Mouse (Mus musculus): Measurements from ENCODE around the gene Ugt1a6a. TPM values are rescaled to one million over a fixed set of nuclear protein-coding genes. Genes with fewer than 3 reads are reported as not detected.
A peak's percentile ranks its signal among the peaks of the same experiment; 100 is the strongest.

Gene Ugt1a6a
- polyA plus RNA-seq, 1 experiment from 2014 or later = 3.7 TPM

DNA sequence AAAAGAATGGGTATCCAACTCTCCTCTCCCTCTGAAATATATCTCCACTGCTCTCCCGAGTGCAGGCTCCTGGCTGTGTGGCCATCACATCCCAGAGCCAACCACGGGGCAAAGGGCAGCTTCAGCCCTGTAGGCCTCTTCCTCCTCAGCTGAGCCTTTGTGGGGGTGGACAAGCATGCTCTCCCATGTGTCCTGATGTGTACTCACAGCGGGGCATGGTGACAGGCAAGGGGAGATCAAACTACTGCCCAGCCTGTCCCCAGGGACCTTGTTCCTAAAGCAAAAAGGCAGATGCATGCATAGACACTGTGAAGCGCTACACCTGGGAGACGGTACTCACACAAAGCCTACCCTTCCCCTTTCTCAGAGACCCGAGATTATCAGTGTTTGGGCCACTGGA, 125.5 kb downstream of the Ugt1a6a start:
- H3K9me3 ChIP-seq = peaks cover 16% of the 10 kb centered on the region
- no peak overlapping the region for H3K9ac ChIP-seq
- no peak overlapping the region for H3K4me3 ChIP-seq
- H3K4me1 ChIP-seq (replicated peaks) = no peaks in the 10 kb centered on the region
- H3K27ac ChIP-seq (replicated peaks) = no peak overlapping the region
- peaks cover 37% of the 10 kb centered on the region for H3K36me3 ChIP-seq
- 0 out of 2 replicates have a peak, but pooled peaks have one; percentile 9 for ATAC-seq (ENCODE audit: low FRiP score, low read depth)
- no peaks in the 10 kb centered on the region for H3K27me3 ChIP-seq
- WGBS = 81% methylated on average over 6 of the region's 6 CpGs
- no peak overlapping the region for H3K4me2 ChIP-seq

- no peak overlapping the region for H3K4me3 ChIP-seq
- 82% methylated on average over 10 of the region's 10 CpGs for WGBS
These were observed 126.2 kb downstream of the Ugt1a6a start for GRCm38 (mm10) chr1:88260604-88261377.

GRCm38 (mm10) chr1:88261706-88262105, 127.1 kb downstream of the Ugt1a6a start:
- Histone ChIP-seq H3K27ac (replicated peaks) (no peak overlapping the region), H3K27me3 (no peaks in the 10 kb centered on the region), H3K4me1 (replicated peaks) (no peaks in the 10 kb centered on the region), H3K4me2 (no peak overlapping the region), H3K9me3 (0 out of 2 replicates have a peak, but pooled peaks cover 4% of the 10 kb centered on the region), H3K4me3 (no peak overlapping the region), H3K9ac (no peak overlapping the region), H3K36me3 (peaks cover 53% of the 10 kb centered on the region)
- no peak for ATAC-seq (ENCODE audit: low FRiP score, low read depth)
- 89% methylated on average over 7 of the region's 7 CpGs for WGBS

More at GRCm38 (mm10) chr1:88260604-88261377, 126.2 kb downstream of the Ugt1a6a start:
- Histone ChIP-seq H3K4me1 (replicated peaks) (no peaks in the 10 kb centered on the region), H3K27me3 (no peaks in the 10 kb centered on the region), H3K9me3 (peaks cover 11% of the 10 kb centered on the region; the same call in 1 of the 2 replicates), H3K9ac (no peak overlapping the region), H3K27ac (replicated peaks) (no peak overlapping the region), H3K4me2 (no peak overlapping the region), H3K36me3 (peaks cover 44% of the 10 kb centered on the region)
- ATAC-seq (ENCODE audit: low FRiP score, low read depth) = no peak

GRCm38 (mm10) chr1:88262255-88262654, 127.6 kb downstream of the Ugt1a6a start:
- Histone ChIP-seq H3K4me2 (no peak overlapping the region), H3K27ac (replicated peaks) (no peak overlapping the region), H3K36me3 (peaks cover 59% of the 10 kb centered on the region), H3K4me1 (replicated peaks) (no peaks in the 10 kb centered on the region), H3K9ac (no peak overlapping the region), H3K27me3 (no peaks in the 10 kb centered on the region), H3K9me3 (no peaks in the 10 kb centered on the region), H3K4me3 (no peak overlapping the region)
- no peak for ATAC-seq (ENCODE audit: low FRiP score, low read depth)
- WGBS = 78% methylated on average over 4 of the region's 4 CpGs

DNA sequence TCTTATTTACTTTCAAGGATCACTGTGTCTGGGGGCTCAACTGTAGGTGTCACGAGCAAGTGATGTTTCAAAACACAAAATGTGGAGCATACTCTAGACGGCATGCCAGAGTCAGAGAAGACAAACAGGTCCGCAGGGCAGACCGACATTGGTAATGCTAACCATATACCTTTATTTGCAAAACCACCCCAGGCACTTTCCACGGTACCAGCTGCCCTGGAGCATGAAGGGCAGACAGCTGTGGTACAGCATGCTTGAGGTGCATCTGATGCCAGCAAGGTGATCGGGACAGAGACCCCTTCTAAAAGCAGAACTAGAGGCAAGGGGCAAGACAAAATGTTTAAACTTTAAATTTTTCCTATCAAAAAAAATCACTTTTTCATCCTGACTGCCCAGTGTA, 128.4 kb downstream of the Ugt1a6a start:
- no peak overlapping the region for H3K27ac ChIP-seq (replicated peaks)
- peaks cover 66% of the 10 kb centered on the region for H3K36me3 ChIP-seq
- no peaks in the 10 kb centered on the region for H3K27me3 ChIP-seq
- H3K9me3 ChIP-seq = no peaks in the 10 kb centered on the region
- no peaks in the 10 kb centered on the region for H3K4me1 ChIP-seq (replicated peaks)
- H3K4me3 ChIP-seq = no peak overlapping the region
- no peak overlapping the region for H3K9ac ChIP-seq
- no peak for ATAC-seq (ENCODE audit: low FRiP score, low read depth)
- WGBS = 75% methylated on average over 6 of the region's 6 CpGs
- H3K4me2 ChIP-seq = no peak overlapping the region

DNA sequence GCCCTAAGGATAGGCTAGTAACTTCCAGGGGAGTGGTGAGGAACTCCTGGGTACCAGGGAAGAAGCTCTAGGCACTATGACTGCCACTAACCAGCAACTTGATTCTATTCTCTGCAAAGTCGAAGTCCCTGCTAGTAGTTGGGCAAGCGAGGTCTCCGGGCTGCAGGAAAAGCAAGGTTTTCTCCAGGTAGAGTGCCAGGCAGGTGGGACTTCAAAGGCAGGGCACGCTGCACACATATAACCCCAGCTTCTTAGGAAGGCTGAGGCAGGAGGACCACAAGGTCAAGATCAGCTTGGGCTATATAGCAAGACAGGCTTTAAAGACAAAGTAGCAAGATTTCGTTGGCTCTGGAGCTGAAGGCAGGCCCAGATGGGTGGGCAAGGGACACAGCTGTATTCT, 129.2 kb downstream of the Ugt1a6a start:
- ATAC-seq (ENCODE audit: low FRiP score, low read depth) = no peak
- H3K27ac ChIP-seq (replicated peaks) = no peak overlapping the region
- no peaks in the 10 kb centered on the region for H3K4me1 ChIP-seq (replicated peaks)
- H3K9me3 ChIP-seq = no peaks in the 10 kb centered on the region
- 92% methylated on average over 5 of the region's 5 CpGs for WGBS
- H3K27me3 ChIP-seq = no peaks in the 10 kb centered on the region
- no peak overlapping the region for H3K9ac ChIP-seq
- peaks cover 74% of the 10 kb centered on the region for H3K36me3 ChIP-seq
- H3K4me3 ChIP-seq = no peak overlapping the region
- H3K4me2 ChIP-seq = no peak overlapping the region

DNA sequence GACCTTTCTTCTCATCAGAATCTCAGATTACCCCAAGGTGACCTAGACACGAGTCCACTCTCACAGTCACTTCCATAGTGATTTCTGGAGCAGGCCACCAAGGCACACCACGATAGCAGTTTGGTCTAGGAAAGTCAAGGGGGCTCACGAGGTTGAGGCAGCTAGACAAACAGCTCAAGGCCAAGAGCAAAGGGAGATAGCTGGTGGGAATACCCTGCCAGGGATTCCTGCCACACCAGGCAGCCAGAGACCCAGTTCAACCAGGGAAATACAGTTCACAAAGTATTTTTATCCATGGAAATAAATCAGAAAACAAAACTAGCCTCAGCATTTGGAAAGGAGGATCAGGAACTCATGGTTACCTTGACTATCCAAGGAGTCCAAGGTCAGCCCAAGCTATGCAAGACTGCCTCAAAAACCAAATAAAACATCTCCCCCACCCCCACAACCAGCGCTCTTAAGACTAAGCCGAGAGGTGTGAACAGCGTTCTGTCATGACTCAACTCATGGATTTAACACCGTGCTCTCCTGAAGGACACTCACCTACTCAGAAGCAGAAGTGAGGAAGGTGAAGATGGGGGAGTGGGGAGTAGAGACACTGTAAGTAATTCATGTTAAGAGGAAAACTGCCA, 129.7 kb downstream of the Ugt1a6a start:
- Histone ChIP-seq H3K27me3 (no peaks in the 10 kb centered on the region), H3K9me3 (no peaks in the 10 kb centered on the region), H3K36me3 (peaks cover 80% of the 10 kb centered on the region), H3K9ac (no peak overlapping the region), H3K4me2 (no peak overlapping the region), H3K4me1 (replicated peaks) (no peaks in the 10 kb centered on the region), H3K27ac (replicated peaks) (no peak overlapping the region), H3K4me3 (no peak overlapping the region)
- no peak for ATAC-seq (ENCODE audit: low FRiP score, low read depth)
- WGBS = 91% methylated on average over 7 of the region's 7 CpGs

- WGBS = 76% methylated on average over 4 of the region's 4 CpGs
These were observed 130.2 kb downstream of the Ugt1a6a start for GRCm38 (mm10) chr1:88264869-88265240.

DNA sequence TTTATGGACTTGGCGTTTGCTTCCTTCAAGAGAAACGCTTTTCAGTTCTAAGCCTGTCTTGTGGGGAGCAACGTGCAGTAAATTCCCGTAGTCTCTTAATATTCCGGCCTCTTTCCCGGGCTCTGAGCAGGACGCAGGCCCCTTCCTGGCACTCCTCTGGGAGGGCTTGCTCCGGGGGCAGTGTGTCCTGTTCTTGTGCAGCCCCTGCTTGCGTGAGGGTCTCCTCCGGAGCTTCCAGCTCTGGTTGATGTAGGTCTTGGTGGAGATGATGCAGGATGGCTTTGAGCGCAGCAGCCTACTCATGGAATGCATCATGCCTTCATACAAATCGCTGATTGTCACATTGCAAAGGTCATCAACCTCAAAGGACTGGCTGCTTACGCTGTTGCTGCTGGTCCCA, 131.5 kb downstream of the Ugt1a6a start:
- Histone ChIP-seq H3K27me3 (no peaks in the 10 kb centered on the region), H3K9me3 (no peaks in the 10 kb centered on the region), H3K4me3 (no peak overlapping the region), H3K9ac (no peak overlapping the region), H3K27ac (replicated peaks) (no peak overlapping the region), H3K36me3 (peaks cover 82% of the 10 kb centered on the region), H3K4me1 (replicated peaks) (no peaks in the 10 kb centered on the region), H3K4me2 (no peak overlapping the region)
- WGBS = 88% methylated on average over 13 of the region's 13 CpGs
- no peak for ATAC-seq (ENCODE audit: low FRiP score, low read depth)

More at GRCm38 (mm10) chr1:88264869-88265240, 130.2 kb downstream of the Ugt1a6a start:
- H3K9me3 ChIP-seq = no peaks in the 10 kb centered on the region
- peaks cover 85% of the 10 kb centered on the region for H3K36me3 ChIP-seq
- H3K9ac ChIP-seq = no peak overlapping the region
- H3K4me3 ChIP-seq = no peak overlapping the region
- ATAC-seq (ENCODE audit: low FRiP score, low read depth) = no peak
- H3K27ac ChIP-seq (replicated peaks) = no peak overlapping the region
- no peak overlapping the region for H3K4me2 ChIP-seq
- H3K4me1 ChIP-seq (replicated peaks) = no peaks in the 10 kb centered on the region
- no peaks in the 10 kb centered on the region for H3K27me3 ChIP-seq

DNA sequence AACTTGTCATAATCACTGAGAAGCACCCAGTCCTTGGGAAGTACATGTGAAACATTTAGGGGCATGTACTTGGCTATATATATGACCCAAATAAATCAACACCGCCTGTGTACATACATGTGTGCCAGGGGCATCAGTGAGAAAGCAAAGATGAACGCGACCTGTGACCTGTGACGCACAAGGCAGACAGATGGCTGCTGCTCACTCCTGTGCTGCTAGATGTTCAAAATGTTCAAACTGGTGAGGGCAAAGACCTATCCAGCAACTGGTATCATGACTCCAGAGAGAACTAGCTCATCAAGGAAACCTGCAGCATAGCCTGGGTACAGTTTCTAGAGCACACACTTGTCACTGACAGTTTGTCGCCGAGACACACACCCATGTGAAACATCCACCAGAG, 132.9 kb downstream of the Ugt1a6a start:
- no peaks in the 10 kb centered on the region for H3K27me3 ChIP-seq
- WGBS = 95% methylated on average over 6 of the region's 6 CpGs
- no peak overlapping the region for H3K4me2 ChIP-seq
- no peaks in the 10 kb centered on the region for H3K4me1 ChIP-seq (replicated peaks)
- no peak overlapping the region for H3K9ac ChIP-seq
- no peaks in the 10 kb centered on the region for H3K9me3 ChIP-seq
- peaks cover 76% of the 10 kb centered on the region for H3K36me3 ChIP-seq
- no peak overlapping the region for H3K4me3 ChIP-seq
- no peak overlapping the region for H3K27ac ChIP-seq (replicated peaks)
- ATAC-seq (ENCODE audit: low FRiP score, low read depth) = 0 out of 2 replicates have a peak, but pooled peaks have one; percentile 1

DNA sequence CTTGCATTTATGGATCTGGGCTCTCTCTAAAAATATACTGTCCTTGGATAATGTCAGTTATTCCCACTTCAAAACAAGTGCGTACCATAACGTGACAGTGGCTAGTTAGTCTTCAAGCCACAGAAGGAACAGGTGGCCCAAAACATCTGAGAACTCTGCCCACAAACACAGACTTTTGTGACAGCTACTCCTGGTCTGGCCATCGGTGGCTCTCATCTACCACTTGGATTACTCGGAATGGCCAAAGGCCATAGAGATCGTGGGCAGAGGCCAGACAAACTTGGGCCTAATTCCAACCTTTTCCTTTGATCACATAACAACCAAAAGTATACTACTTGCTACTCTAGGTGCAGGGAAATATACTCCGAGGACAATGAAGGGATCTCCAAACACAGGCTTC, 133.5 kb downstream of the Ugt1a6a start:
- no peak overlapping the region for H3K9ac ChIP-seq
- no peak overlapping the region for H3K27ac ChIP-seq (replicated peaks)
- H3K4me2 ChIP-seq = no peak overlapping the region
- peaks cover 74% of the 10 kb centered on the region for H3K36me3 ChIP-seq
- no peak for ATAC-seq (ENCODE audit: low FRiP score, low read depth)
- WGBS = 87% methylated on average over 6 of the region's 6 CpGs
- no peaks in the 10 kb centered on the region for H3K9me3 ChIP-seq
- H3K27me3 ChIP-seq = no peaks in the 10 kb centered on the region
- no peak overlapping the region for H3K4me3 ChIP-seq
- no peaks in the 10 kb centered on the region for H3K4me1 ChIP-seq (replicated peaks)

Data from hindbrain, embryonic 15.5 days (tissue).